Mouse (Mus musculus): ENCODE measurements at regions not wholly inside any gene's neighbourhood (a gene's known extent, or its start where the extent isn't known, plus 50 kb on each side); places are given as distances from the start of the nearest gene placed in this dataset.

GRCm38 (mm10) chr2:172817058-172817745, 122.9 kb downstream of the Bmp7 start:
- in situ Hi-C loops (cut with MseI, MboI) = loop anchor here in 1 of 2 experiments (5.0 kb wide), 1 partner anchor 40 kb away; no protein-coding TSS in a partner anchor
